Mouse (Mus musculus) kidney, adult 2 months (tissue): ENCODE measurements around the gene Ssbp3.

ENCODE experiments used
- CTCF ChIP-seq: fragments of 200-500 bp; conservative IDR thresholded peaks from 2 replicates; pipeline ENCODE4 v1.5.1; 2011; ENCODE audit warnings: low read depth, mild to moderate bottlenecking, control low read depth, low read length, moderate library complexity, mixed read lengths; ENCODE audit not compliant: insufficient read depth, insufficient read length
- POLR2A ChIP-seq: fragments of 200-500 bp; IDR thresholded peaks from one replicate; pipeline ENCODE4 v1.6.1; 2011; ENCODE audit warnings: low read depth, low read length, control low read depth

- TF ChIP-seq CTCF (no peak), POLR2A (no peak)
Measured at GRCm38 (mm10) chr4:106966443-106966842, 55.9 kb downstream of the Ssbp3 start.
